Mouse (Mus musculus) regulatory T cell (primary cell): ENCODE data around the gene Tial1.

Experiments
- in situ Hi-C: fragments of 300-600 bp; cut with MboI, MseI; formaldehyde crosslinking; loops from one replicate; pipeline ENCODE4 v1.15.1; 2025; ENCODE audit warnings: high pct_unique_total_duplicates

Tial1 gene

GRCm38 (mm10) chr7:128461285-128462215 lies at the start of gene Tial1:
Gene Tial1, minus strand, starts transcription at chr7:128461717.
- in situ Hi-C loops, result loop anchor here (5.0 kb wide), 1 partner anchor 84 kb away; no protein-coding TSS in a partner anchor

GRCm38 (mm10) chr7:128504091-128504490 lies 42.6 kb upstream of the Tial1 start:
- in situ Hi-C loops, result no loop called here

GRCm38 (mm10) chr7:128499801-128500200 lies 38.3 kb upstream of the Tial1 start:
- in situ Hi-C loops, result no loop called here

GRCm38 (mm10) chr7:128494546-128494945 lies 33.0 kb upstream of the Tial1 start:
- in situ Hi-C loops, result no loop called here

GRCm38 (mm10) chr7:128488986-128489385 lies 27.5 kb upstream of the Tial1 start:
- in situ Hi-C loops, result no loop called here

GRCm38 (mm10) chr7:128474322-128474721 lies 12.8 kb upstream of the Tial1 start:
- in situ Hi-C loops, result no loop called here

- in situ Hi-C loops, result loop anchor here (5.0 kb wide), 1 partner anchor 85 kb away; no protein-coding TSS in a partner anchor
Measured at GRCm38 (mm10) chr7:128462406-128462805, 889 bp upstream of the Tial1 start.

GRCm38 (mm10) chr7:128460865-128461228 lies 670 bp downstream of the Tial1 start:
- in situ Hi-C loops, result loop anchor here (5.0 kb wide), 1 partner anchor 84 kb away; no protein-coding TSS in a partner anchor

- in situ Hi-C loops, result loop anchor here (5.0 kb wide), 1 partner anchor 83 kb away; no protein-coding TSS in a partner anchor
Measured at GRCm38 (mm10) chr7:128460131-128460864, 1.2 kb downstream of the Tial1 start.

- in situ Hi-C loops, result loop anchor here (5.0 kb wide), 1 partner anchor 82 kb away; no protein-coding TSS in a partner anchor
Measured at GRCm38 (mm10) chr7:128459791-128460130, 1.8 kb downstream of the Tial1 start.

GRCm38 (mm10) chr7:128458011-128458410 lies 3.5 kb downstream of the Tial1 start:
- in situ Hi-C loops, result no loop called here

GRCm38 (mm10) chr7:128452731-128453130 lies 8.8 kb downstream of the Tial1 start:
- in situ Hi-C loops, result loop anchor here (5.0 kb wide), 1 partner anchor 250 kb away; no protein-coding TSS in a partner anchor

GRCm38 (mm10) chr7:128440584-128440983 lies 20.9 kb downstream of the Tial1 start:
- in situ Hi-C loops, result no loop called here

- in situ Hi-C loops, result no loop called here
Measured at GRCm38 (mm10) chr7:128439251-128439650, 22.3 kb downstream of the Tial1 start.

- in situ Hi-C loops, result no loop called here
Measured at GRCm38 (mm10) chr7:128438131-128438530, 23.4 kb downstream of the Tial1 start.

- in situ Hi-C loops, result no loop called here
Measured at GRCm38 (mm10) chr7:128433213-128433612, 28.3 kb downstream of the Tial1 start.

- in situ Hi-C loops, result no loop called here
Measured at GRCm38 (mm10) chr7:128432574-128432973, 28.9 kb downstream of the Tial1 start.

- in situ Hi-C loops, result no loop called here
Measured at GRCm38 (mm10) chr7:128422491-128422890, 39.0 kb downstream of the Tial1 start.

- in situ Hi-C loops, result no loop called here
Measured at GRCm38 (mm10) chr7:128421701-128422100, 39.8 kb downstream of the Tial1 start.

- in situ Hi-C loops, result no loop called here
Measured at GRCm38 (mm10) chr7:128419690-128420089, 41.8 kb downstream of the Tial1 start.

- in situ Hi-C loops, result no loop called here
Measured at GRCm38 (mm10) chr7:128417930-128418779, 43.4 kb downstream of the Tial1 start, which contains the start of gene Rgs10. Gene Rgs10, minus strand, starts transcription at chr7:128418758.
